Mouse (Mus musculus): ENCODE results near the gene Eif3g.

DNA sequence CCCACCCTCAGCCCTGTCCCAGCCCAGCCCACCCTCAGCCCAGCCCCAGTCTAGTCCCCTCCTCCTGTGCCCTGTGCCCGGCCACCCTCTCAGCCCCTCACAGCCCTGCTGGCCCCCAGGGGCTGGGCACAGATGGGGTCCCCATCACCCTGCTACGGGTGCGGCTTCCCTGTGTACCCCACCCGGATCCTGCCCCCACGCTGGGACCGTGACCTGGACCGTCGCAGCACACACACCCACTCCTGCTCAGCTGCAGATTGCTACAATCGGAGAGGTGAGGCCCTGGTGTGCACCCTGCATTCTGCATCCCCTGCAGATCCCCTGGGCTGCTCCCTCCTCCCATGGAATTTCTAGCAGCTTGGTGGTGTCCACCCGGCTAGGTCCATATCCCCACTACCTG is 25.4 kb downstream of the Eif3g start:
- TF ChIP-seq CTCF (IDR thresholded peaks at IDR 0.05; ENCODE audit: low read depth): no peak
- no peak for TF ChIP-seq EP300 (optimal IDR thresholded peaks at IDR 0.05)

All from stomach, postnatal 0 days (tissue).